Mouse (Mus musculus) neutrophil, adult 83 days (primary cell): ENCODE measurements around the gene Commd9. TPM values are rescaled to one million over a fixed set of nuclear protein-coding genes. Genes with fewer than 3 reads are reported as not detected.

ENCODE experiments used
- total RNA-seq, 2 experiments: library from RNA; stranded (reverse); gene quantifications; one replicate each; pipeline ENCODE4 v1.2.4; 2023

Commd9 gene
- total RNA-seq = 10 to 100 TPM; 11.5 to 14.0 TPM

GRCm38 (mm10) chr2:101885768-101886438 lies at the start of gene Commd9:
TSS of gene Commd9 (plus strand) at chr2:101886247.

DNA sequence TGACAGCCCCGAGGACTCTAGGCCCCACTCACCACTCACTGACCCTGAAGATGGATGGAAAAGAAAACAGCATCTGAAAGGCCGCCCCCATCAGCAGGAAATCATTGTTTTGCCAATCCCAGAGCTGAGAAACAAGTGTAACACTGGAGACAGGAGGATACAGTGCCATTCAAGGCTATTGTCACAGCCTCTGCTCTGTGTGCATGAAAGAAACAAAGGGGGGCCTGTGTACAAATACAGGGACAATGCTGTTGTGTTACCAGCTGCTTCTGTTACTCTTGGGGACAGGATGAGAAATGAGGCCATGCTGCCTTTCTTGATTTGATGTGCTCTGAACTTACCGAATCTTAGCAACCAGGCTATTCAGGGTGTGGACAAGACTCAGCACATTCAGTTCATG lies 3.0 kb upstream of the Commd9 start, which contains the start of gene Prr5l:
Gene Prr5l, minus strand, starts transcription at position 30 of the 400 bp plus-strand sequence.

Other genes with a start within 250 kb of the Commd9 start
- under 1 TPM; 0.29 to 0.46 TPM for gene Rag1, start 236.7 kb upstream of the Commd9 start, total RNA-seq
- 1 to 10 TPM; 4.3 to 7.9 TPM for gene B230118H07Rik, start 236.7 kb upstream of the Commd9 start, total RNA-seq
- 10 to 100 TPM; 15.3 to 19.5 TPM for gene Traf6, start 207.8 kb upstream of the Commd9 start, total RNA-seq
- gene Prr5l, start 3.2 kb upstream of the Commd9 start, total RNA-seq = 10 to 100 TPM in 1 of 2 experiments, 1 to 10 TPM in 1; 8.9 to 18.9 TPM